Mouse (Mus musculus) CD4-positive, CD25-positive, alpha-beta regulatory T cell, adult 4 months (primary cell): ENCODE measurements at regions not wholly inside any gene's neighbourhood (a gene's known extent, or its start where the extent isn't known, plus 50 kb on each side); places are given as distances from the start of the nearest gene placed in this dataset.

Source experiments
- ATAC-seq: one replicate; pipeline ENCODE4 v1.8.0; 2017

DNA sequence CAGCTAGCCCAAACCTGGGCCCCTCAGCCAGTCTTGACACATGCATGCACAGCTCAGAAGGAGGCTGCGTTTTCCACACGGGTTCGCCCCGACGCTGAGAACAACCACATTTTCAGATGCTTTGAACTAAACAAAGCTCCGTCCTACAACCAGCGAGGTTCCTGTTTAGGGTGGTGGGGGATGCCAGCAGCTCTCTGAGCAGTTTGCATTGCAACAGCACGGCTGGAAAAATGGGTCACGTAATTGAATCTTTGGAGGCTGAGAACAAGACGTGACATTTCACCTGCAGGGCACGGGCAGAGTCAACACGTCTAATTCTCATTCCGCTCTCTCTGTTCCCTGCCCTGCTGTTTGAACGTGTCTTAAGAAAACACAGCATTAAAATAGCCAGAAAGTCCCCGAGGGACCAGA is 119.2 kb downstream of the Syk start:
- no peak for ATAC-seq

DNA sequence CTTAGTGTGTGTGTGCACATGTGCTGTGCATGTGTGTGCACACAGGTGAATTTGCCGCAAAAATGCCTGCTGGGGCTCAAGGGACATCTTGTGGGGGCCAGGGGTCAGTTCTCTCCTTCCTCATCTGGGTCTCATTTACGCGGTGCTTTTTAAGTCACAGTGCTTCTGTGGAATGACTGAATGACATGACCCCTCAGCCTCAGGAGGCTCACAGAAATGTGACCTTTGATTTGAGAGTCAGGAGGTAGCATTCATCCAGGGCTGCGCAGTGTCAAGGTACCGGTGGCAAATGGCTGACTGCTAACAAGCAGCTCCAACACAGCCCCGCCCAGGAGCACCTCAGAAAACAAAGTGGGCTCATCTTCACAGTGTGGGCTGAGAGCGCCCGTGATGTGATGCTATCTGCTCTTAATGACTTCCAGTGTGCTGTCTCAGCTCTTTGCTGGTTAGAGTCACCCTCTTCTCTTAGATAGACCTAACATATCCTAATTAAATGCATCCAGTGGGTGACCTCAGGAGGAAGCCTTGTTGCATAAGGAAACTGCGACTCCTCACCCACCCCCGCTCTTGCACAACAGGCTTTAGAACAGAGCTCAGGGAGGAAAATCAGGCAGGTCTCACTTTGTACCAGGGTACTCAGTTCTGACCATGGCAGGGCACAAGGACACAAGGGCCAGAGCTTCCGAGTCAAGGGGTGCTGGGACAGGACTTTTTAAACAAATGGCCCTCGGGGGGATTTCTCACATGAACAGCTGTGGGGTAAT is 120.6 kb downstream of the Syk start:
- ATAC-seq, result no peak

DNA sequence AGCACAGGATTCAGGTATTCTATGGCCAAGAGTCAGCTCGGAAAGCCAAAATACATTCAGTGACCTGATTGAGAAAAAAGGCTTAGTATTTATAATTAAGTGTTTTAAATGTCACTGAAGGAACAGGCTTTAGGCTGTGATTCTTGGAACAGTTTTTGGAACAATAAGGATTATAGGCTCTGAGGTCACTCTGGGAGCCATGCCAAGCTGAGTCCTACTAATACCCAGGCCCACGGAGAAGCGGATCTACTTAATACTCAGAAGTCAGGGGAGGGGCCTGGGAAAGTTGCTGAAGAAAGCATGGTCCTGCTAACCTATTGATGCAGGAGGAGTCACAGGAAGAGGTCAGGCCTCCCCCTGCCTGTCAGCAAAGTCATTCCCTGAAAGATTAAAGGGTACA is 121.7 kb downstream of the Syk start:
- ATAC-seq, result no peak

DNA sequence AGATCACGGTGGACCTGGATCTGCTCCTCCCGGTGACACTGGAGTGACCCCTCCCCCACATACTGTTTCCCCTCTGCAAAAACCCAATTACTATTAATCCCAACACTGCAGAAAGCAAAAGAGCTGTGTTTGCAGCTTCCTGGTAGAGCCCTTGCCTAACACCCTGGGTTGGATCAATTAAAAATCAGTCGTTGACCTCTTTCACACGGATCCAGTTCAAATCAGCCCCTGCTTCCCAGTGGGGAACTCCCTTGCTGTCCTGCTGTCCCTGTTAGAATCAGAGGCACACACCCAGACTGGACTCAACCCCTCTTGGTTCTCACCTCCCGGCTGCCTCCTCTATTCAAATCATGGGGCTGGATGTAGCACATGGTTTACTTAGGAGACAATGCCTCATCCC is 126.6 kb downstream of the Syk start:
- no peak for ATAC-seq

DNA sequence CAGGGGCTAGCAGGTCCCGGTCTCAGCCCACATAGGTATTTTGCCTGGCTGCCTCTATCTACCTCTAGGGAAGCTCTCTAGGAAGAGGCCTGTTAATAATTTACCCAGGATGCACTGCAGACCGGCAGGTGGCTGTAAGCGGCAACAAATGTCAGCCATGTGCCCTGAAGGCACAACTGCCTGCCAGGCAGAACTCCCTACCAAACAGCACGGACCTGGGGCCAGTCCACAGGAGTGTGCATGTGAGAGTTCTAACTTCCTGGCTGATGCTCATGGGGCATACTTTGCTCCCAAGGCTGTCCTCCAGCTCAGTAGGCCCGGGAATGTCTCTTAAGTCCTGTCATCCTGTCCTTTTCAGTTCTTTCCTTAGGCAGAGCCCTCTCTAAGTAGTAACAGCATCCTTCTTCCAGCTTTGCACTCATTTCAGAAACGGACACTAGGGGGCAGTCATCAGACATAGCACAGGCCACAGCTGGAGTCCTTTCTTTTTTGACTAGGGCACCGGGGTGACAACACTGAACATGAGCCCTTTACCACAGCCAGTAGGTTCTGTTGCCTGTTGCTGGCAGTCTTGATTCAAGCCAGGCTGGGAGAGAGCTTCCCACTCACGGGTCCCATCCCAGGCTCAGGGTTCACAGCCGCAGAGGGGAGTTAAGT is 128.9 kb downstream of the Syk start:
- peak; percentile 95 for ATAC-seq

DNA sequence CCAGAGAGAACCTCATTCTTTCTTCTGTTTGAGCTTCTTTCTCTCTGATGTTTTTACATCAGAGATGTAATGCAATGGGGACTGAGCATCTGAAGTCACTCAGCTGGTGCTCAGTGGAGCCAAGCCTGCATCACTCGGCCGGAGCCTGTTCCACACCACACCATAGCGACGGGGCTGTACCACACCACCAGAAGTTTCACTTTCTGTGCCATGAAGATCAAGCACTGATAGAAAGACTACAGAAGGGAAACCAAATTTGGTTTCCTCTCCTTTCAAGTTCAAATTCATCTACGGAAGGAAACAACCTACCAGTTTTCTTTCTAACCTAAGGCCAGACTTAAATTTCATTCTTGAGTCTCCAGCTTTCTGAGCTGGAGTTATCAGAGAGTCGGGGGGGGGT is 138.5 kb downstream of the Syk start:
- peak; percentile 96 for ATAC-seq

DNA sequence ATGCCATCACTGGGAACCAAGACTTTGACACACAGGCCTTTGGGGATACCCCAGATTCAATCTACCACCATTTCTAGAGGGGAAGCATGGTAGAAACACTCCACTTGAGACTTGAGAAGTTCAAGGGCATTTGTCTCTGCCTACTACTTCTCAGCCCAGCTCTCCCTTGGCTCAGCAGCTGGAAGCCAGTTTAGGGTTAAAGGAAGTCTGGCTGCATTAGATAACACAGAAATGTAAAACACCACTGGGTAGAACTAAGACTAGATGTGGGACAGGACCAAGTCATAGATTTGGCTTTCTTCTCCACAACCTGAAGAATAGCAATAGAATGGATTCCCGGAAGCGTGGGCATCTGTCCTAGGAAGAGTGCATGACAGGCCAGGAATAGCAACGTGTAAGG is 139.7 kb downstream of the Syk start:
- no peak for ATAC-seq

DNA sequence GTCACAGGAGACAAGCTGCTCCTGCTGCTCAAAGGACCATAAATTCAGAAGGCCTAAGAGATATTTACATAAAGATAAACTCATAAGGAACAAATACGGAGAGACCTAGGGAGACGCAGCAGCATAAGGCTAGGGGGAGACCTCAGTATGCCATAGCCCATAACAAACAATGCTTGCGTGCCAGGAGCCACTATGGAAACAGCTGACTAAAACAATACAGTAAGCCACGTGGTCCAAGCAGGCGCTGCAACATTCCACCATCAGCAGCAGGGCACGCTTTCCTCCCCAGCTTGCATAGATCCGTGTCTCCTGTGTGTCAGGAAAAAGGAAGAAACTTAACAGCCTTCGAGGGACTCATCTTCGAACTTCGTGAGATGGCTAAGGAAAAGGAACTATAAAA is 143.1 kb downstream of the Syk start:
- no peak for ATAC-seq

DNA sequence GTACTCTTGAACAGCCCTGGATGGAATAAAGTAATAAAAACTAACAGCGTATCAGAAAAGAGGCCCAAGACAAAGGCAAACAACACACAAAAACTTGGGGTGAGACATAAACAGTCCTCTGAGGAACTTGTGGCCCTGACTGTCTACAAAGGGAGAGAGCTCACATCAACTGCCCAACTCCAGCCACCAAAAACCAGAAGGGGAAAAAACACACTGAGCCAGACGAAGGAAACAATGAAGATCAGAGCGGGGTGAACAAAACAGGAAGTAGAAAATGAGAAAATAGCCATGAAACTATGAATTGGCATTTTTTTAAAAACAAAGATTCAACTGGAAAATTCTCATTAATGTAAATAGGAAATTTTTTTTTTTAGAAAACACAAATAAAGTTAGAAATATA is 143.6 kb downstream of the Syk start:
- no peak for ATAC-seq

DNA sequence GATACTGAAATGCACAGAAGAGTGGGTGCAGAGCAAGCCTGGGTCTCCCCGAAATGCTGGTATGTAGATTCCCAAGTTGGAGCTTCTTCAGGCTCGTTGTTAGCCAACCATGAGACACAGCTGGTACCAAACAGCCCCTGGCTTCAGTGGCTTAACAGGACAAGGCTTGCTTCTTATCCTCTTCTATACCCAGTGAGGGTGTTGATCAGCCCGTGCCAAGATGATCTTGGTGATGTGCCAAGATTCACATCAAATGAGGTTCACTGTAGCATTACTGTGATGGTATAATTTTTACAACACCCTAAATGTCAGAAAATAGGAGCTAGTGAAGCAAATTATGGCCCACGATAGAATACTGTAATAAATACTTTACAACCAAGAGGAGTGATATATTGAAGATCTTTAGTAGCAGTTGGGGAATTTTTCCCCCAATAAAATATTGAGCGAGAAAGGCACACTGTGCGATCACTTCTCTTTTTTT is 152.5 kb downstream of the Syk start:
- no peak for ATAC-seq

DNA sequence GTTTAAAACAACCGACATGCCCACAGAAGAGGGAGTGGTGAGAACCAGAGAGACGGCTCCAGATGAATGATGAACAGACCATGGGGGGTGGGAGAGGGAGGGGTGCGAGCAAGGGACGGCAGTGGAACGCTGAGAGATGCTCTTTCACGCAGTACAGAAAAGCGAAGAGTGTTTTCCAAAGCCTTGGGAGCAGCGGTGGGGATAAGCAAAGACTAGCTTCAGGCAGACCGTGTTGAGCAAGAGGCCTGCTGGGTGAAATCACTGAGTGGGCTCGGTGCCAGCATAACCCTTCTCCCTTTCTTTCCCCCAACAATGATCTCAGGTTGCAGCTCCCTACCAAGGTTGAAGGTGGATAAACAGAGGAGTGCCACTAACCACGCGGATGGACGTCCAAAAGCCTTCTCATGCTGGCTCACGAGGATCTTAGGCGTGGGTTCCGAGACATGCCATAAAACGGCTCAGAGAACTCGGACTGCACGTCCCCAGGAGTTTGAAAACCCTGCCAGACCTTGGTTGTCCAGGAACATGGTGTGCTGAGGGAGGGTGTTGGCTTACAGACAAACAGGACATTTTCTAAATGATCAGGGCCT is 153.1 kb downstream of the Syk start:
- no peak for ATAC-seq

DNA sequence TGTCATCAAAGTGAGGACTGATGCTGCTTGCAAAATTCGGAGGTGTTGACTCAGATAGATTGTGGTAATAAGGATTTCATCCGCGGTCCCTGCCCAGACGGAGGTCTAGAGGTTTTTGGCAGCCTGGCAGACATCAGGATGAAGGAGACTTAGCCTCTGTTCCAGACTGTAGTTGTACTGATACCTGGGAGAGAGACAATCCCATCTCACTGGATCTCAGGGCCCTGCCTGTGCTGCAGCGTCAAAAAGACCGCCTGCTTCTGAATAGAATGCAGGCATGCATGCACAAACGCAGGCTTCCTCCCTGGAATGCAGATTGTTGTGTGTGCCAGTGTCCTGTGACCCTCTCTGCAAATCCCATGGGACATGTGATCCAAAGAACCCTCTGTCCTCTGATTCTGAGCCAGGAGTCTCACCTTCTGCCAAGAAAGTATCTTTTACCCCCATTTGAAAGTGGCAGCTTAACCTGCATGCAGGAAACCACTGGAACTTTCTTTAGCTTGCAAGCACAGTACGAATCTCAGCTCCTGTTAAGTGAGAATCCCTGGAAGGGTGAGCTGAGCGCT is 155.2 kb downstream of the Syk start:
- no peak for ATAC-seq

DNA sequence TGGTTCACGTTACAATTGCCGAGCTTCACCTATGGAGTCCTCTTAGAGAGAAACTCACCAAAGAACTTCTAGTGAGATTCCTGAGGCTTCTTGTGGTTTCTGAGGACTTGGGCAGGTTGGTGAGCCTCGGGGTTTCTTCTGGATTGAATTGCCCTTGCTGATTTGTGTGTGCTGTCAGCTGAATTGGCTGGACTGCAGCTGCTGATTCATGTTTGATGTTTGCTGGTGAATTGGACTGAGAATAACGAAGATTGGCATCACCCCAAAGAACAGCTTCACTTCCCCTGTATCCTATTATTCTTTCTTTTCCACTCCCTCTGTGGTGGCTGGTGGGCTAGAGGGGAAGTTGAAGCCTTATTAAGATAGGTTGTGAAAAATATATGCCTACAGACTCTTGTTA is 158.4 kb downstream of the Syk start:
- ATAC-seq, result no peak

DNA sequence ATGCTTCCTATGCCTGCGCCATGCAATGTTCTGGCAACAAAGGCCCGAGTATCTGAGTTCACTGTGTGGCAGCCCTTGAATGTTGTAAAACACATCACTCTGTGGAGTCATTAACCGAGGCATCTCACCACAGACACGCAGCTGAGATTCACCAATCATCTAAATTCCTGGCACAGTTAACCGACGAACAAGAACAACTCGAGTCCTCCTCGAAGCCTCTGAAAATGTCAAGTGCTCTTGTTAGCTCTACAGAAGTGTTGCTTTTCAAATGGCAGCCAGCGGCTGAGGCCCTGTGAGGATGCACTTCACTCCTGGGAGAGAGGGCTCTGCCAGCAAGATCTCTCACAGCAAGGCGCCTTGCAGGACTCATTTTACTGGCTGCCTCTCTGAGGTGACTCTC is 173.0 kb downstream of the Syk start:
- no peak for ATAC-seq

DNA sequence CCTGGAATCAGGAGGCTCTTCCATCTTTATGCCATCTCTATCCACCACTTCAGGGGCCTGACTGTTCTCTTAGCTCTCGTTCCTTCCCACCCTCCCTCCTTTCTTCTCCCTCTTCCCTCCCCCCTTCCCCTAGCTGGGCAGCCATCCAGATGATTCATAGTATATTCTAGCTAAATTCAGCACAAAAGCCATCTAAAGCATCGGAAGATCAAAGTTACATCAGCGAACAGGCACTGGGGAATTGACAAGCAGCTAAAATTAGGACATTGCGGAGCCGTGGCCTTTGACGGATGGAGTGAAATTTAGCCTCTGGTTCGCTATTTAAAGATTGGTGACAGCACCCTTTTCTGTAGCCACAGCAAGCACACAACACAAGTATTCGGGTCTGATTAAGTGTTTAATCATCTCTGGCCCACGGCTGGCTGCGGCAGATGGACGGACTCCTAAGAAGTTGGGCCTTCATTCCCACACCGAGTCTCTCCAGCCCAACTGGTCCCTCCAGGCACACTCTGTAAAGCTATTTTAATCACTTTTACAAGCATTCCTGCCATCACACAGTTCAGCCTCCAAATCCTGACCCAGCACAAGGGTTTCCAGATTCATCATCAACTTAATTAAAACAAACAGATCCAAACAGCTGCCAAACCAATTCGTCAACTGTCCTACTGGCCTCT is 163.8 kb downstream of the Auh start:
- ATAC-seq, result no peak

DNA sequence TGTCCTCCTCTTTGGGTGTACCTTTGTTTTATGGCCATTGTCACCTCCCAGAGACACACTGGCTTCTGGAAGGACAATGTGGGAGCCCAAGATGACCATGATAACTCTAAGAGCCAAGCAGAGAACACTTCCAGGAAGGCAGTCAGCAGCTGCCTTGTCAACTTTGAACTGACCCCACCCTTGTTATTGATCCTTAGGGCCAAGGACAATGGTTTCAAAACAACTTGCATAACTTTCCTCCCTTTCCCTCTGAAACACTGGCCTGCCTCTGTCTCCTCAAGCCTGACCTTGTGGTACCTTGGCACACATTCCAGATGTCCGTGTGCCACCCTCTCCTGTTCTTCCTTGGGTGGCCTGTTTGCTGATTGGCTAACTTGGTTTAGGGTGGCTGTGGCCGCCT is 163.2 kb downstream of the Auh start:
- no peak for ATAC-seq

DNA sequence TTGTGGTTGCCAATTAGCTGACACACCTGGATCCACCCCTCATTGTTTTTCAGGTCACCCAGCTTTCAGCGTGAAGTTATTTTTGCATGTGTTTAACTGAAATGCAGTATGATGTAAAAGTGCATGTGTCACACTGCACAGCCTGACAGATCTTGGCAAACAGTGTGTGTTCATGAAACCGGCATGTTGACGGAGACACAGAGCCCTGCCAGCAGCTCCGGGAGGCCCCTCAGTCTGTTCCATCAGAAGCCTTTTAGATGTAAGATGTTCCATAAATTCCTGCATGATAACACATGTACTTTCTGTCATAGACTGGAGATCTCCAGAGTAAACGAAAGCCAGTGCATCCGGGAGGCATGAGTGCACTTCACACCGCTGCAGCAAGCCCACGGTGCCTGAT is 159.5 kb downstream of the Auh start:
- ATAC-seq, result no peak

DNA sequence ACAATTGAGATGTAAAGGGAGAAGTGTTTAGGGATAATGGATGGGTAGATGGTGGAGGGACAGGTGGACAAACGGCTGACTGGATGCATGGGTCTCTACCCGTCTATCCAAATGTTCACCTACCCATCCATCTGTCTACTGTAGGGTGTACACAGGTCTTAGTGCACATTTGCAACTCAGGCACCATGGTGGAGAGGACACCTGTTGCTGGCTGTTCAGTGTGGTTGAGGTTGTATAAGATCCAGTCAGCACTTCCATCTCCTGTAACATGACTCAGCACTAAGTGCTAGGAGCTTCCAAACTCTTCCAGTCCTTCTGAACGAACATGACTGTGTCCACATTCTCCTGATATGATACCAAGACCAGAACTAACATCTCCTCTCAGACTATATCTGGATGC is 158.0 kb downstream of the Auh start:
- no peak for ATAC-seq

DNA sequence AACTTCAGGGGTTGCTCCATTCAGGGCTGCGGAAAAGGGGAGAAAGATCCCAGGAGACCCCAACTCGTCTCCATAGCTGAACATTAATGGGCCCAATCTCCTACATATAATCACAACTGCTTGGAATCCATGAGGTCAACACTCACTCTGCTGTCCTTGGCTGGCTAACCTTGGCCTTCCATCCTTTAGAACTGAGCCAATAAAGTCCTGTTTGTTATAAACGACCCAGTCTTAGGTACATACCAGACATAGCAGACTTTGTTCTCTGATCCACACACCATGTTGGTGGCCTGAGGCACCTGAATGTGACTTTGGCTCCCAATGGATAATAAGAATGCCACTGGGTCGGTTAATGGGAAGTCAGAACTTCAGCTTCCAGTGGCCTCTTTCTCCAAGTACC is 157.4 kb downstream of the Auh start:
- ATAC-seq, result no peak

DNA sequence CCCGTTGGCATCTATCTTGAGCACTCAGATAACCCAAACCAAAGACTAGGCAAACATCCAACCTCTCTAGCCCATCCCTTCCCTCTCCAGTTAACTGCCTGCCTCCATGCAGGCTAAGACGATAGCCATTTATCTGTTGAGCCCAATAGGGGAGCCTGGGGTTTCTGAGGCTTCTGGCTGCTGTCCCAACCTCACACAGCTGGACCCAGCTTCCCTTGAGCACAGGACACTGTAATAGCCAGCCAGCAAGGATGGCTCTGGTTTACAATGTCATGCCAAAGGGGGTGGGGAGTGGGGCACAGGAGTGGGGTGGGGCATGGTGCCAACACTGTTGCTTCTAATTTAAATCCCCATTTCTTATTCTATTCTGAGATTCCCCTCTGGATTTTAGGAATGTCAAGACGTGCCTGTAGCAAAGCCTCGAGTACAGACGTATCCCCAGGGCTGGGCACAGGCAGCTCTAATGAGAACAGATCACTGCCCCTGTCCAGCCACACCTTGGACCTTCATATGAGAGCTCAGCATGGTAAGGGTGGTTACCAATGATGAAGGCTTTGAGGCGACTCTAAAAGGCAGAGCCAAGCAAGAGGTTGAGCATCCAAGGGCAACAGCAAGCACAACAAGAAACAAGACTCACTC is 152.0 kb downstream of the Auh start:
- no peak for ATAC-seq

DNA sequence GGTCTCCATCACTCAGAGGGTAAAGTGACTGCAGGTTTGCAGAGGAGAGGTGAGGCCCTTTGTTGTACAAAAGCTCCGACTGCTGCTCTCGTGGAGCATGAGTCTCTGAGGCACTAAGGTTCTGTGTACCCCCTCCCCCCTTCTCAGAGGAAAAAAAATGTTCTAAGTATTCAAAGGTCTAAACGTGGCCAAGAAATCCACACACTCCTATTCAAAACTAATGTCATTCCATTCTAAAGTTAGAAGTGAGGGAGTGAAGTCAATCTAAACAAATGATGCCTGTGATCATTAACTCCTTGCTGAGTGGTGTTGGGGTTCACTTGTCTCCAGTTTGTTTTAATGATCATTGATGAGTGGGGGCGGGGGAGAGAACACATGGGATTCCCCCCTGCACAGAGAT is 150.6 kb downstream of the Auh start:
- no peak for ATAC-seq
